In genomic region chr14:7568382-7568781, GRCm38 (mm10) we compare ENCODE assay signal across 10 mouse cellular contexts. TPM values are rescaled to one million over a fixed set of nuclear protein-coding genes. Genes with fewer than 3 reads are reported as not detected.
DNase-seq lines count a peak whose midpoint lies in the region; ATAC-seq and TF ChIP-seq lines count a peak whose summit lies in the region.
"Not testable (repeated sequence)": the region's sequence is repeated elsewhere in the genome, so short reads cannot be mapped to it uniquely, and the experiment has no call there.
"Had no signal": no experiment of that assay in that cellular context is flagged by ENCODE, and none has a peak within 500 bp of the region (broad histone marks: within the 10 kb centered on the region; RNA-seq: fewer than 3 reads in every experiment).

Gm3558 (minus strand) TSS chr14:7568566.

- 0 out of 2 replicates have a peak within 1 kb of the TSS, but pooled peaks have one; percentile 30 for H3K27ac ChIP-seq in cerebellum, adult 2 months (ENCODE audit: insufficient read depth, low read length)
- not testable (repeated sequence) for H3K27ac ChIP-seq in forebrain, embryonic 11.5 days (ENCODE audit: low read depth, low read length); heart, embryonic 13.5 days (replicated peaks); intestine, embryonic 14.5 days (ENCODE audit: low read depth); liver, embryonic 15.5 days (replicated peaks); neural tube, embryonic 12.5 days

- ATAC-seq in forebrain, embryonic 11.5 days (replicated peaks; ENCODE audit: low FRiP score); heart, embryonic 13.5 days (ENCODE audit: extremely low read depth, insufficient number of reproducible peaks, low FRiP score, low TSS enrichment); intestine, embryonic 14.5 days (replicated peaks; ENCODE audit: low FRiP score, low TSS enrichment, low read depth); liver, embryonic 15.5 days (ENCODE audit: insufficient read depth); neural tube, embryonic 12.5 days (ENCODE audit: low FRiP score, low read depth): not testable (repeated sequence)

- 0% methylated on average over 4 of the region's 34 CpGs for WGBS in cerebellum, adult 2 months
- no CpG with 5 or more reads among the region's 34 CpGs for WGBS in forebrain, embryonic 11.5 days
- WGBS in heart, embryonic 13.5 days: no CpG with 5 or more reads among the region's 34 CpGs
- no CpG with 5 or more reads among the region's 34 CpGs for WGBS in intestine, embryonic 14.5 days
- WGBS in liver, embryonic 15.5 days (ENCODE audit: insufficient replicate concordance): 0% methylated on average over 4 of the region's 34 CpGs
- 0% methylated on average over 1 of the region's 34 CpGs for WGBS in neural tube, embryonic 12.5 days

- TF ChIP-seq POLR2A in cerebellum, adult 2 months (IDR thresholded peaks at IDR 0.05; ENCODE audit: borderline replicate concordance, insufficient read depth, low read length): not testable (repeated sequence)

- H3K4me1 ChIP-seq in cerebellum, adult 2 months (ENCODE audit: control insufficient read depth, insufficient read depth, low read length); forebrain, embryonic 11.5 days (replicated peaks; ENCODE audit: control insufficient read depth, insufficient read depth, low read length); heart, embryonic 13.5 days; intestine, embryonic 14.5 days (replicated peaks; ENCODE audit: control insufficient read depth, insufficient read depth, low read length); liver, embryonic 15.5 days (replicated peaks); neural tube, embryonic 12.5 days: not testable (repeated sequence)

- H3K36me3 ChIP-seq in forebrain, embryonic 11.5 days (ENCODE audit: control insufficient read depth, insufficient read depth, low read length); heart, embryonic 13.5 days; intestine, embryonic 14.5 days (ENCODE audit: control insufficient read depth, insufficient read depth, low read length); liver, embryonic 15.5 days (replicated peaks); neural tube, embryonic 12.5 days: not testable (repeated sequence)

- H3K27me3 ChIP-seq in cerebellum, adult 2 months (ENCODE audit: control insufficient read depth, insufficient read depth, low read length); forebrain, embryonic 11.5 days (ENCODE audit: control insufficient read depth, insufficient read depth, low read length); heart, embryonic 13.5 days (replicated peaks); intestine, embryonic 14.5 days (replicated peaks; ENCODE audit: control insufficient read depth, insufficient read depth, low read length); liver, embryonic 15.5 days; neural tube, embryonic 12.5 days (replicated peaks): not testable (repeated sequence)

- H3K9me3 ChIP-seq in forebrain, embryonic 11.5 days (ENCODE audit: control insufficient read depth, low read length); heart, embryonic 13.5 days; intestine, embryonic 14.5 days (ENCODE audit: control insufficient read depth, low read length); liver, embryonic 15.5 days (replicated peaks); neural tube, embryonic 12.5 days: not testable (repeated sequence)

- peak; percentile 13 to 16 for DNase-seq in cerebellum, adult 2 months
- DNase-seq in forebrain, embryonic 11.5 days (ENCODE audit: low spot score); intestine, embryonic 14.5 days (ENCODE audit: low spot score); layer of hippocampus, postnatal 14 days (ENCODE audit: low spot score in 2 of 2): not testable (repeated sequence)

- TF ChIP-seq CTCF in cerebellum, adult 2 months (IDR thresholded peaks at IDR 0.05; ENCODE audit: borderline replicate concordance, insufficient read depth, low read depth, low read length): not testable (repeated sequence)

- not testable (repeated sequence) for H3K9ac ChIP-seq in forebrain, embryonic 11.5 days (ENCODE audit: low read length); intestine, embryonic 14.5 days (ENCODE audit: low read length); liver, embryonic 15.5 days
- H3K9ac ChIP-seq in heart, embryonic 13.5 days: peak within 1 kb of the TSS; percentile 59; the same call in 1 of the 2 replicates
- 0 out of 2 replicates have a peak within 1 kb of the TSS, but pooled peaks have one; percentile 21 for H3K9ac ChIP-seq in neural tube, embryonic 12.5 days

- H3K4me2 ChIP-seq in forebrain, embryonic 11.5 days (ENCODE audit: low read depth, low read length, severe bottlenecking): peak within 1 kb of the TSS; percentile 49
- H3K4me2 ChIP-seq in heart, embryonic 13.5 days: peak within 1 kb of the TSS; percentile 76
- peak within 1 kb of the TSS; percentile 50 for H3K4me2 ChIP-seq in intestine, embryonic 14.5 days (ENCODE audit: low read length)
- H3K4me2 ChIP-seq in liver, embryonic 15.5 days: peak within 1 kb of the TSS; percentile 33
- H3K4me2 ChIP-seq in neural tube, embryonic 12.5 days (replicated peaks): peak within 1 kb of the TSS; percentile 66

- H3K4me3 ChIP-seq in cerebellum, adult 2 months (replicated peaks; ENCODE audit: insufficient read depth, low read depth, low read length); liver, embryonic 15.5 days (replicated peaks): not testable (repeated sequence)
- H3K4me3 ChIP-seq in forebrain, embryonic 11.5 days (ENCODE audit: low read depth, low read length): peak within 1 kb of the TSS; percentile 34
- peak within 1 kb of the TSS; percentile 53 for H3K4me3 ChIP-seq in heart, embryonic 13.5 days
- H3K4me3 ChIP-seq in intestine, embryonic 14.5 days (ENCODE audit: low read depth, low read length): peak within 1 kb of the TSS; percentile 31
- H3K4me3 ChIP-seq in neural tube, embryonic 12.5 days: peak within 1 kb of the TSS; percentile 45

RNA-seq across cellular contexts. Expression of gene Gm3558, which starts in this region (rescaled TPM):
- 3.1 and 3.2 TPM in 2 replicates for polyA plus RNA-seq in cerebellum, adult 2 months (2012; rRNA removed)
- polyA plus RNA-seq in forebrain, embryonic 11.5 days (2014; fragmentation: Nextera tagmentation; extraction: Ambion mirVana): 0.55 and 0.92 TPM in 2 replicates
- 0.22 and 0.43 TPM in 2 replicates for polyA plus RNA-seq in heart, embryonic 13.5 days (2015; fragmentation: Nextera tagmentation; extraction: Ambion mirVana)
- polyA plus RNA-seq in intestine, embryonic 14.5 days (2014; fragmentation: Nextera tagmentation; extraction: Ambion mirVana): 0.20 and 0.44 TPM in 2 replicates
- total RNA-seq in layer of hippocampus, postnatal 14 days (2021): 10 to 100 TPM; 10.9 to 12.5 TPM
- 0.07 TPM in 1 of 2 replicates, not detected in the other for polyA plus RNA-seq in liver, embryonic 15.5 days (2015; fragmentation: Nextera tagmentation; extraction: Ambion mirVana)
- 1.9 and 2.7 TPM in 2 replicates for polyA plus RNA-seq in neural tube, embryonic 12.5 days (2016; fragmentation: Nextera tagmentation; extraction: Ambion mirVana)
- total RNA-seq: CH12.LX; megakaryocyte progenitor cell, adult 5-6 weeks had no signal
- polyA plus RNA-seq: thymus, postnatal 0 days had no signal
